Mouse (Mus musculus) c-Kit-negative CD71-positive TER-119-positive erythroid progenitor cells, embryonic 14.5 days (primary cell): ENCODE data around the gene Spint1.

Experiments
- DNase-seq: peaks from one replicate; pipeline ENCODE4 v3.0.0-alpha.2; 2013; ENCODE audit warnings: low read depth, low spot score

The Spint1 gene

GRCm38 (mm10) chr2:119237210-119237870 is at the start of gene Spint1:
TSS of gene Spint1 (plus strand) at chr2:119237362.
- DNase-seq: no peak

GRCm38 (mm10) chr2:119189029-119189710 is 48.0 kb upstream of the Spint1 start:
- peak; percentile 79 for DNase-seq

- DNase-seq: no peak
These were observed 46.2 kb upstream of the Spint1 start for GRCm38 (mm10) chr2:119190969-119191368.

GRCm38 (mm10) chr2:119194140-119194539 is 43.0 kb upstream of the Spint1 start:
- no peak for DNase-seq

- no peak for DNase-seq
These were observed 40.6 kb upstream of the Spint1 start for GRCm38 (mm10) chr2:119196316-119197108.

- no peak for DNase-seq
These were observed 39.7 kb upstream of the Spint1 start for GRCm38 (mm10) chr2:119197493-119197892.

- DNase-seq: no peak
These were observed 39.1 kb upstream of the Spint1 start for GRCm38 (mm10) chr2:119198049-119198448.

- DNase-seq: no peak
These were observed 38.2 kb upstream of the Spint1 start for GRCm38 (mm10) chr2:119198934-119199333.

GRCm38 (mm10) chr2:119202914-119203453 is 34.2 kb upstream of the Spint1 start:
- DNase-seq: no peak

- no peak for DNase-seq
These were observed 33.2 kb upstream of the Spint1 start for GRCm38 (mm10) chr2:119203871-119204460.

- DNase-seq: no peak
These were observed 29.2 kb upstream of the Spint1 start for GRCm38 (mm10) chr2:119207961-119208343.

- DNase-seq: peak; percentile 89
These were observed 28.6 kb upstream of the Spint1 start, which contains the start of the genes Zfyve19 and Dnajc17 for GRCm38 (mm10) chr2:119208344-119209175. TSS of gene Zfyve19 (plus strand) at chr2:119208617. TSS of gene Dnajc17 (minus strand) at chr2:119208795.

GRCm38 (mm10) chr2:119209176-119209507 is 28.0 kb upstream of the Spint1 start:
- DNase-seq: no peak

- no peak for DNase-seq
These were observed 7.1 kb upstream of the Spint1 start, which contains the start of gene Ppp1r14d for GRCm38 (mm10) chr2:119229775-119230704. TSS of gene Ppp1r14d (minus strand) at chr2:119229906.

GRCm38 (mm10) chr2:119236682-119237209 is 416 bp upstream of the Spint1 start:
- DNase-seq: no peak

- no peak for DNase-seq
These were observed 684 bp downstream of the Spint1 start for GRCm38 (mm10) chr2:119237871-119238220.

- DNase-seq: no peak
These were observed 1.5 kb downstream of the Spint1 start for GRCm38 (mm10) chr2:119238671-119239070.

- DNase-seq: no peak
These were observed 3.1 kb downstream of the Spint1 start for GRCm38 (mm10) chr2:119240075-119240818.

GRCm38 (mm10) chr2:119240819-119241186 is 3.6 kb downstream of the Spint1 start:
- no peak for DNase-seq
